Mouse (Mus musculus) heart, embryonic 11.5 days (tissue): ENCODE data around the gene Cd80. TPM values are rescaled to one million over a fixed set of nuclear protein-coding genes. Genes with fewer than 3 reads are reported as not detected.
A peak's percentile ranks its signal among the peaks of the same experiment; 100 is the strongest.

ENCODE experiments used
- ATAC-seq: fragments of 200-750 bp; cut with Nextera tagmentation; replicated peaks from 2 replicates; pipeline ENCODE4 v1.8.0; 2017; ENCODE audit warnings: moderate library complexity; ENCODE audit not compliant: insufficient number of reproducible peaks, low FRiP score, low TSS enrichment
- H3K27ac ChIP-seq: fragments of 300-500 bp; sonication (generic); 2 replicates; pipeline ENCODE4 v1.5.1; 2014; ENCODE audit warnings: mild to moderate bottlenecking, low read depth, low read length
- H3K27me3 ChIP-seq: fragments of 300-500 bp; sonication (generic); 2 replicates; pipeline ENCODE4 v1.6.1; 2014; ENCODE audit warnings: mild to moderate bottlenecking, low read length, mixed read lengths; ENCODE audit not compliant: control insufficient read depth, insufficient read depth
- H3K36me3 ChIP-seq: fragments of 300-500 bp; sonication (generic); 2 replicates; pipeline ENCODE4 v1.6.1; 2014; ENCODE audit warnings: mild to moderate bottlenecking, low read length, moderate library complexity, mixed read lengths; ENCODE audit not compliant: control insufficient read depth, insufficient read depth
- H3K4me1 ChIP-seq: fragments of 300-500 bp; sonication (generic); 2 replicates; pipeline ENCODE4 v1.6.1; 2014; ENCODE audit warnings: low read length; ENCODE audit not compliant: control insufficient read depth, insufficient read depth
- H3K4me2 ChIP-seq: fragments of 300-500 bp; sonication (generic); 2 replicates; pipeline ENCODE4 v1.6.1; 2014; ENCODE audit warnings: mild to moderate bottlenecking, moderate library complexity
- H3K4me3 ChIP-seq: fragments of 300-500 bp; sonication (generic); 2 replicates; pipeline ENCODE4 v1.5.1; 2014; ENCODE audit warnings: low read depth, low read length
- H3K9ac ChIP-seq: fragments of 300-500 bp; sonication (generic); 2 replicates; pipeline ENCODE4 v1.6.1; 2014; ENCODE audit warnings: mild to moderate bottlenecking, low read depth, low read length, moderate library complexity
- H3K9me3 ChIP-seq: fragments of 300-500 bp; sonication (generic); replicated peaks from 2 replicates; pipeline ENCODE4 v1.6.1; 2016; ENCODE audit warnings: low read length; ENCODE audit not compliant: control insufficient read depth
- WGBS: fragments of 180-500 bp; shearing (Covaris S2); extraction: QIAGEN DNeasy Blood & Tissue Kit; methylation state at CpG from one replicate; pipeline ENCODE4 v1.1.7; 2014; ENCODE audit not compliant: insufficient replicate concordance; 5-methylcytosine and 5-hydroxymethylcytosine counted together
- polyA plus RNA-seq: library from polyadenylated mRNA; unstranded; fragments of >200 nt; fragmentation: Nextera tagmentation; extraction: Ambion mirVana; gene quantifications from 2 replicates; pipeline ENCODE4 v1.2.1, GENCODE M21; 2014

Gene Cd80
- polyA plus RNA-seq, result 0.66 and 0.80 TPM in 2 replicates

DNA sequence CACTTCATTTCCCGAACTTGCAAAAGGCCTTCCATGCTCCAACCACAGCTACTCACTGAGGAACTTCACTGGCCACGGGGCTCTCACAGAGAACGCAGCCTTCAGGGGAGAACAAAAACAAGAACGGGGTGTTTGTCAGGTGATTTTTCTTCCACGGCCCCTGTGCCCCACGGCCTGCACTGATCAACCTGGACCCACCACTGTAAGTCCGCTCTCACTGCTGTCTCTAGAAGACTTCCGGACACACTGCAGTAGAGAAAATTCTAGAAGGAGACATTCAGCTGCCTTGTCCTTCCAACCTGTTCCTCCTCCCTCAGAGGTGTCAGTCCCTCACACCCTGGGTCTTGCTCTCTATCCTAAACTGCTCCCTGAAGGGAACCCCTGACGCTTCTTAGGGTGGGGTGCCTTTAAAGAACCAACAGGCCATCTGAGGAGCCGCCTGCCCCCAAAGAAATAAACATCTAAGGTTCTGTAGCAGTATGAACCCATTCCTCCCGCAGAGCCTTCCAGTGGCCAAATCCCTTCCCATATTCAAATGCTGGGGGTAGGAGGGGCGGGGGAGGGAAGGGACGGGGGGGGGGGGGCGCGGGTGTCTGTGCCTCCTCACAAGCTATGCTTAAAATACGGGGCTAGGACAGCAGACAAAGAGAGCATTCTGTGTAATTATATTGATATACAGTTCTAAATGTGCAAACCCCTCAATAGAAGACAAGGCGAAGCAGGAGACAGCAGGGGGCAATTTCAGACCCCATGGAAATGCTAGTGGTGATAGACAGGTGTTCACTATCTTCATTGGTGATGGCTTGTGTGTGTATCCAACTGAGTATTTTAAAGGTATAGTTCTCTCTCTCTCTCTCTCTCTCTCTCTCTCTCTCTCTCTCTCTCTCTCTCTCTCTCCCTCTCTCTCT lies at the start of gene Cd80:
Gene Cd80, plus strand, starts transcription at position 51 of the 908 bp plus-strand sequence.
- Histone ChIP-seq H3K4me2 (no peak within 1 kb of the TSS), H3K4me1 (no peaks in the 10 kb centered on the region), H3K9me3 (no peaks in the 10 kb centered on the region), H3K27ac (no peak within 1 kb of the TSS), H3K4me3 (no peak within 1 kb of the TSS), H3K27me3 (no peaks in the 10 kb centered on the region), H3K9ac (no peak within 1 kb of the TSS), H3K36me3 (no peaks in the 10 kb centered on the region)
- no peak for ATAC-seq
- WGBS, result 69% methylated on average over 15 of the region's 17 CpGs

DNA sequence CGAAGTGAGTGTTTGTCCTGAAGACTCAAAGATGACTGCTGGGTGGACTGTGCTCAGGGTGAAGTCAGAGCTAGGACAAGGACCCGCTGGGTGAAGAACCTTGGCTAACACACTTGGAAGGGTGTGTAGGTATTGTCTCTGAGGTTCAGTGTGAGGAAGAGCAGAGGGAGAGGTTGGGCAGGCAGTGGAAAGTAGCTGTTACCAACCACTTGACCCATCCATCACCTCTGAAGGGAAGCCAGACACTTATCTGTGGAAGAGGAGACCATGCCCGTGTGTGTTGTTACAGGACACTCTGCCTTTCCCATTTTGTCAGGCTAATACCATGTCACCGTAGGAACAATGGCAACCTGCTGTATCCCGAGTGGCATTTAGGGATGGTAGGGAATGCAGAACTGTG lies 49.1 kb upstream of the Cd80 start:
- H3K27ac ChIP-seq, result no peak overlapping the region
- H3K4me3 ChIP-seq, result no peak overlapping the region
- ATAC-seq, result no peak
- H3K36me3 ChIP-seq, result no peaks in the 10 kb centered on the region
- H3K9ac ChIP-seq, result no peak overlapping the region
- no peaks in the 10 kb centered on the region for H3K9me3 ChIP-seq
- peak overlapping the region; percentile 16; the same call in 1 of the 2 replicates for H3K4me2 ChIP-seq
- 46% methylated on average over 5 of the region's 5 CpGs for WGBS
- peaks cover 7% of the 10 kb centered on the region; the same call in 1 of the 2 replicates for H3K4me1 ChIP-seq
- no peaks in the 10 kb centered on the region for H3K27me3 ChIP-seq

DNA sequence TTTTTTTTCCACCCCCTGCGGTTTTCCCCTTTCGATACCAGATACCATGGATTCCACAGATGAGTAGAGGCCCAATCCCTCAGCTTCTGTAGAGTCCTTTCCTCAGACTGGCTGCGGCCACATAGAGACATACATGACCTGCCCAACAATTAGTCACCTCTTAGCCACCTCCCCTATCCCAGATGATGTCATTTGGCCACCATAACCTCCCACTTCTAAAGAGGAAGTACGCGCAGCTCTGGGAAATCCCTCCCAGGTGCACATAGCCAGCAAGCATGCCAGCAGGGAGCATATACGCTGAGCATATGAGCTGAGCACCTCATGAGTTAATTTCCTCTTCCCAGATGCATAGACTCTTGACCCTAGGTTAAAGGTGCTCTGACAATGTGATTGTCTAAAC lies 48.7 kb upstream of the Cd80 start:
- Histone ChIP-seq H3K27ac (no peak overlapping the region), H3K9me3 (no peaks in the 10 kb centered on the region), H3K4me2 (no peak overlapping the region; the same call in 1 of the 2 replicates), H3K4me1 (peaks cover 7% of the 10 kb centered on the region; the same call in 1 of the 2 replicates), H3K36me3 (no peaks in the 10 kb centered on the region), H3K4me3 (no peak overlapping the region), H3K9ac (no peak overlapping the region), H3K27me3 (no peaks in the 10 kb centered on the region)
- WGBS, result 72% methylated on average over 6 of the region's 6 CpGs
- no peak; the same call in 1 of the 2 replicates for ATAC-seq

DNA sequence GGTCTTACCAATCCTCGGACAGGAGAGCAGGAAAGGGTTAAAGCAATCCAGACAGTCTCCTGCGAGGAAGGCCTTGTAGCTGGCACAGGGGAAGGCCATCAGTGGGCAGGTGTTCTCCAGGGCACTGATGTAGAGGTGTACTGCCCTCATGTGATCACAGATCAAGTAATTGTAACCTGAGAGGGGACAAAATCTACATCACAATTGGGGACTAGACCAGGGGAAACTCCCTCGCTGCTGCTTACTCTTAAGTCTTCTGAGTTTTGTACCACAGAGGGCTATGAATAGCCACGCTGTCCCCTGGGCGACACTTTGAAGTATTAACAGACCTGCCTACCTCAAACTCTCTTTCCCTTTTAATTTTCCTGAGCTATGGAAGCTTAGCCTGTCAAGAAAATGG lies 47.8 kb upstream of the Cd80 start:
- H3K4me1 ChIP-seq, result peaks cover 7% of the 10 kb centered on the region; the same call in 1 of the 2 replicates
- H3K9ac ChIP-seq, result no peak overlapping the region
- no peaks in the 10 kb centered on the region for H3K36me3 ChIP-seq
- H3K27ac ChIP-seq, result no peak overlapping the region
- H3K9me3 ChIP-seq, result no peaks in the 10 kb centered on the region
- no peak overlapping the region for H3K4me3 ChIP-seq
- 32% methylated on average over 5 of the region's 5 CpGs for WGBS
- no peak overlapping the region for H3K4me2 ChIP-seq
- H3K27me3 ChIP-seq, result no peaks in the 10 kb centered on the region
- ATAC-seq, result no peak

DNA sequence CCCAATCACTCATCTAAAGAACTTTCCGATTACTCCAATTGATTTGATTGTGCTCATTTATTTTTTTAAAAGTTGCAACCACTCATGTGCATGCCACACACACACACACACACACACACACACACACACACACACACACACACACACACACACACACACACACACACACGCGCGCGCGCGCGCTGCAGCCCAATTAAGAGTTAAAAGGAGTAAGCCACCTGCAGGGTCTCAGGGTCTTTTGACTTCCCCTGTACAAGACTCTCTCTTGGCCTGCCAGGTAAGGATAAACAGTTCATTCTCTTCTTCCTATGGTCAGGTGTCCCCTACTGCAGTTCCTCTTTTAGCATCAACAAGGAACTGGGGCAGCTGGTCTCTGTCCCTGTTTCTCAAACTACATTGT lies 46.9 kb upstream of the Cd80 start:
- WGBS, result 95% methylated on average over 8 of the region's 8 CpGs
- Histone ChIP-seq H3K27me3 (no peaks in the 10 kb centered on the region), H3K27ac (no peak overlapping the region), H3K9ac (no peak overlapping the region), H3K36me3 (no peaks in the 10 kb centered on the region), H3K4me1 (peaks cover 7% of the 10 kb centered on the region; the same call in 1 of the 2 replicates), H3K4me3 (no peak overlapping the region), H3K4me2 (no peak overlapping the region), H3K9me3 (no peaks in the 10 kb centered on the region)
- no peak for ATAC-seq

DNA sequence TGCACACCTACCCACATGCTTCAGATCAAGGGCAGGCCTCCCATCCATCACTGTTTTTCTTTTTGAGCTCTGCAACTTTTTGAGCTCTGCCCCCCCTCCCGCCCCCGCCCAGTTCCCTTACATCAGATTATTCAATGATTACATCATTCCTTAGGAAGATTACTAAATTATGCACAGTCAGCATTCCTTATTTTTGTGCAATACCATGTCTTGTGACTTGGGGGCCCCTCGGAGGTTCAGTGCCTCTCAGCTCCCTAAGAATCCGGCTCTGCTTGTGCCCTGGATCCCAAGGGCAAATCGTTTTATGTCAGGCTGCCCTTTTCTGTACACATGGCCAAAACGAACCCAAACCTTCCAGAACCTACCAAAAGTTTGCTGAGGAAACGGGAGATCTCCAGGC lies 40.4 kb upstream of the Cd80 start:
- Histone ChIP-seq H3K36me3 (no peaks in the 10 kb centered on the region), H3K27me3 (no peaks in the 10 kb centered on the region), H3K4me1 (no peaks in the 10 kb centered on the region), H3K9me3 (no peaks in the 10 kb centered on the region), H3K9ac (no peak overlapping the region), H3K4me3 (no peak overlapping the region), H3K4me2 (no peak overlapping the region), H3K27ac (no peak overlapping the region)
- ATAC-seq, result no peak
- 77% methylated on average over 7 of the region's 7 CpGs for WGBS

DNA sequence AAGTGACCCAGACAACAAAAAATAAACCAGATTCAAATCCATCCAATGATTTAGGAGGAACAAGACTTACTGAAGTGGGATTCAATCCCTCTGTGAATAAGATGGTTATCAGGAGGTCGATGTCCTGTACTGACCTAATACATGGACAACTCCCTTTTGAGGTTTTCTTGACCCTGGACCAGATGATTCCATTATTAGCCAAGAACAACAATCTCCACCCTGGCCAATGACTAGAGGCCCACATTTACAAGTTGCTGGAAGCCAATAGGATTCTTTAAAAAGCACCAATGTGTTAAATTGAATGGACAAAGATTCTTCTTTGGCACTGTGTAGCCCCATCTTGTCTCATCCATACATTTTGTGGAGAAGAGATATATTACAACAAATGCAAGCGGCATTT lies 30.0 kb upstream of the Cd80 start:
- ATAC-seq, result no peak
- WGBS, result 81% methylated on average over 2 of the region's 2 CpGs
- H3K9ac ChIP-seq, result no peak overlapping the region
- H3K4me2 ChIP-seq, result no peak overlapping the region
- no peaks in the 10 kb centered on the region for H3K4me1 ChIP-seq
- no peaks in the 10 kb centered on the region for H3K9me3 ChIP-seq
- no peak overlapping the region for H3K27ac ChIP-seq
- H3K27me3 ChIP-seq, result no peaks in the 10 kb centered on the region
- H3K4me3 ChIP-seq, result no peak overlapping the region
- no peaks in the 10 kb centered on the region for H3K36me3 ChIP-seq

DNA sequence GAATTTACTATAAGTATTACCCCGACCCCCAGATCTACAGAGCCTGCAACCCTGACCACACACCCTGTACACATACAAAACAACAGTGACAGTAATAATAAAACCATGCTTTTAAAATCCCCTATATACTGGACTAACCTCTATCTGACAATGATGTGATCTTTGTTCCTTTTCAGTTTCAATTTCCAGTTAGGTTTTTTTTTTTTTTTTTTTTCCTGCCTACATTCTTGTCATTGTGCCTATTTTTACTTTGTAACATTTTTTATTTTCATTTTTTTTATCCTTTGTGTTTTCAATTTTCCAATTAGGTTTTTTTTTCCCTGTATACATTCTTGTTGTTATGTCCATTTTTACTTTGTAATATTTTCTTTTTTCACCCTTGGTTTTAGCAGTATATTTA lies 29.6 kb upstream of the Cd80 start:
- no peak for ATAC-seq
- no peak overlapping the region for H3K9ac ChIP-seq
- no peaks in the 10 kb centered on the region for H3K36me3 ChIP-seq
- H3K4me3 ChIP-seq, result no peak overlapping the region
- H3K9me3 ChIP-seq, result no peaks in the 10 kb centered on the region
- WGBS, result 83% methylated on average over 1 of the region's 1 CpGs
- no peaks in the 10 kb centered on the region for H3K27me3 ChIP-seq
- no peak overlapping the region for H3K27ac ChIP-seq
- no peaks in the 10 kb centered on the region for H3K4me1 ChIP-seq
- H3K4me2 ChIP-seq, result no peak overlapping the region
